Mouse (Mus musculus) cerebellum, postnatal 36 days (tissue): Measurements from ENCODE around the gene Aff3.
A peak's percentile ranks its signal among the peaks of the same experiment; 100 is the strongest.

Experiments used
- DNase-seq, 2 experiments: peaks; one replicate each; pipeline ENCODE4 v3.0.0; 2021 to 2022; ENCODE audit warnings: mixed read lengths in 2 of 2

Aff3 gene

DNA sequence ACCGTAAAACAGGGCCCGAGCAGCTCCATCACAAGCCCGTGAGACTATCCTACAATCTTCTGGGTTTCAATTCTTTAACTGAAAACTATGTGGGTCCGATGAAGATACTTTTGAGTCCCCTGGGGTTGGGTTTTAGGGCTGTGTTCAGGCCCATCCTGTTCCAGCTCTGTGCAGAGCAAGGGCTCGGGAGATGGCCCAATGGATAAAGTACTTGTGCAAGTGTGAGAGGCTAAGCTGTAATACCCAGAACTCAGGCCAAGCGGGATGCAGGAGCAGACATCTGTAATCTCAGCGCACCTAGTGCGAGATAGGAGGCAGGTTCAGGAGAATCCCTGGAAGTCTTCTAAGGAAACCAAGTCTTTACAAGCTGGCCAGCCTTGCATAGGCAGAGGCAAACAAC lies 355.4 kb downstream of the Aff3 start:
- DNase-seq: no peak

GRCm38 (mm10) chr1:38308705-38308996 lies 356.1 kb downstream of the Aff3 start:
- no peak for DNase-seq

GRCm38 (mm10) chr1:38307821-38308704 lies 356.7 kb downstream of the Aff3 start:
- peak; percentile 49 to 51 for DNase-seq

DNA sequence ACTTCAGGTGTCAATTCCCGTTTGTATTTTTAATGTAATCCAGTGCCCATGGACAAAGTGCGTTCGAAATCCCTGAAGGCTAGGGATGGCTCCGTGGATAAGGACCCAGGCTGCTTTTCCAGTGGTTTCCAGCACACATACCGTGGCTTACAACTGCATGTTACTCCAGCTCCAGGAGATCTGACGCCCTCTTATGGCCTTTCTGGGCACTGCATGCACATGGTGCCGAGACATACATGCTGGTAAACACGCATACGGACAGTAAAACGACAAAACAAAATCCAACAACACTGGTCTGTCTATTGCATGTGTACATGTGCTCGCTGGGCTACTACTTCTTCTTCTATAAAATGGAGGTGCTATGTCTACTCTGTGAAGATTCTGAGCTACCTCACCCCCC lies 357.5 kb downstream of the Aff3 start:
- DNase-seq: no peak

GRCm38 (mm10) chr1:38306146-38306545 lies 358.6 kb downstream of the Aff3 start:
- no peak for DNase-seq

DNA sequence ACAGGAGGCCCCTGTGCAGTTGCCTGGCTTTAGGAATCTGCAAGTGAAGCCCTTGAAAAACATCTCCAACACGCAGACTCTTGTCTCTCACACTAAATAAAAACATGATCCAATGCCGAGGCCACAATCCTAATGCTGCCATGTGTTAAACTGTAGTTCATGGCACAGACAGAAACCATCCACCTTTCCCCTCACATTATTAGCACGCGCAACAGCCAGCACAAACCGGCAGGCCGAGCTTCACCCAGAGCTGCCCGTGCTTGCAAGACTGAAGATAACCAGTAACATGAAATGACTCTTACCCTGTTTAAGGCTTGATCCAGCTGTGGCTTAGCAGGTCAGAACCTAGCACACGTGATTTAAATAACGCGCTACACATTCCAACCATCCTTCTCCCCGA lies 360.4 kb downstream of the Aff3 start:
- DNase-seq: no peak

DNA sequence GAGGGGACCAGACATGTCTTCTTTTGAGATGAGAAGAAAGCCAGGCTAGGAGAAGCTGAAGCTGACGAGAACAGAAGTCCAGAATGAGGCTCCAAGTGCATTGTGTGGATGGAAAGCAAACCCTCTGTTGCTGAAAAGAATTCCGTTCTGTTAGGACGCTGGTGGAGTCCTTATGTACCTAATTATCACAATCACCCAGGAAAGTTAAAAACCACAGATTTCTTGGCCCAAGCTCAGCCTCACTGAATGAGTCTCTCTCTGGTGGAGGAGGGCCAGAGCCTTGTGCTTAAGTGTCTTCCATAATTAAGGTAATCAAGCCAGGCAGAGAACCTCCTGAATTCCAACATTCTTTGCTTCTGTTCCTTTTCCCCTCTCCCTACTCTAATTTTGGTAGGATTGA lies 366.5 kb downstream of the Aff3 start:
- no peak for DNase-seq

GRCm38 (mm10) chr1:38294906-38295305 lies 369.8 kb downstream of the Aff3 start:
- DNase-seq: no peak

DNA sequence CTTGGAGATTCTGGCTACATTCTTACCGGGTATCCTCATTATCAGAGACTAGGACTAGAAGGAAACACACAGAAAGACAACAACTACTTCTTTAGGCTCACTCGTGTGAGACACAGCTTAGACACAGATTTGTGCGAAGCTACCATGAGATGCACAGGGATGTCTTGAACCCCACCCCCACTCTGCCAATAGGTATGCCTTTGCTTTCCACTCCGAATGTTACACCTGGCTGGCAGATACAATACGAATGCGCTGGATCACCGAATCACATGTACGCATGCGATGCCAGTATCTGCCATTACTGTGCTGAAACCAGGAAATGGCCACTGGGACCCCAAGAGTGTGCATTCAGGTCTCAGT lies 370.4 kb downstream of the Aff3 start:
- no peak for DNase-seq

GRCm38 (mm10) chr1:38293671-38294335 lies 371.0 kb downstream of the Aff3 start:
- DNase-seq: no peak

DNA sequence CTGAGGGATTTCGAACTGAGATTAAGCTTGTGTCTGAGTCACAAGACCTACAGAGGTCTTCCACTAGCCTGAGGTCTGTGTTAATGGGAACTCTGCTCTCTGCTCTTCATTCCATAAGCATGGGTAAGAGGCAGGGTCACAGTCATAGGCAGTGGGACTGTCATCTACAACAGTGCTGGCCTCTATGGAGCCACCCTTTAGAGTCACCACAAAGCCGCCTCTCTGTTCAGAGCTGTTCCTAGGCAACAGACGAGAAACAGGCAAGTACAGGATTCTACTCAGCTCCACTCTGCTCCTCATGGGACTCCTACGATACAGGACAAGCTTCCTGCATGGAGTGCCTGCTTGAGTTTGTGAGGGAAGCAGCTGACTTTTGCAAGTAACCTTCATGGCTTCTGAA lies 371.9 kb downstream of the Aff3 start:
- no peak for DNase-seq

DNA sequence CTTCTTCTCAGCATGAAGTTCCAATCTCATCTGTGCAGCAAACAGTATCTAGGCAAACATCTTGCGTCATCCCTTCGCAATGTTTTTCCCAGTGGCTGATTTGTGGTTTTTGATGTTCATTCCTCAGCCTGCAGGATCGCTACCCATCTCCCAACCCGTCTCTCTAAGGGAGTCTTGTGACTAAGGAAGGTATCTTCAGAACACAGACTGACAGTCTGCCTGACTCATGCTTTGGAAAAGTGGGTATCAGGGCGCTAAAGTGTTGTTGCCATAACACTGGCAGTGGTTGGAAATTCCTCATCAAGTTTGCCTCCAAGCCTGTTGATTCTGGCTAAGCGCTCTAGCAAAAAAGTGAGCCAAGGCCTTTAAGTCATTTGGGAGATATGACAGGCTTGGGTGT lies 372.8 kb downstream of the Aff3 start:
- DNase-seq: no peak

DNA sequence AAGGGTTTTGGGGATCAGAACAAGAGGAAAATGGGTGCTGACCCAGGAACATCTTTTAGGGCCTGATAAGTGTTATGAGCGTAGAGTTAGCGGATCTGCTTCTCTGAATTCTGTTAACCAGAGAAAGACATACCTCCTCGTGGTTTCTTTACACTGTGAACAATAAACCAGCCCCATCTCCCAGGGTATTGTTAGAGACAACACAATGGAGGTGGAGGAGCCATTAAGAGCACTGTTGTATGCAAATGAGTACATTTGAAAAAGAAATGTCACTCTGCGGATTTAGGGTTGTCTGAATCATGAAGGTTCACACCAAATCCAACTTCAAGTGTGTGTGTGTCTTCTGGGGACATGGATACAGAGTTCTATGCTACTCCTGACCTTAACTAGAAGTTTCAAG lies 373.3 kb downstream of the Aff3 start:
- no peak for DNase-seq

DNA sequence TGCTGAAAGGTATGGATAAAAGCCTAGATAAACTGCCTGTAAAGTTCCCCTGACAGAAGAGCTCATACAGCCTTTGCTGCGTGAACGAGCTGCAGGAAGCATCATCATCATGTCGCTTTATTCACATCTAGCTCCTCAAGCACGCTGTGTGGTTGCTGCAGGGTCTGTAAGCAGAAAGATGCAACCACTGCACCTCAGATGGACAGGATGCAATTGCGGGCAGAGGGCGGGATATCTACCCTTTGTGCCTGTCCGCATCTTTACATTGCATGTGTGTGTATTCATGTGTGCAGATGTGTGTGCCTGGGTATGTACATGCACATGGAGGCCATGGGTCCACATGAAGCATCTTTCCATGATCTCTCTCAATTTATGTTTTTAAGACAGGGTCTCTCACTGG lies 373.9 kb downstream of the Aff3 start:
- DNase-seq: no peak

- DNase-seq: no peak
Measured at GRCm38 (mm10) chr1:38289891-38290290, 374.9 kb downstream of the Aff3 start.

- no peak for DNase-seq
Measured at GRCm38 (mm10) chr1:38288716-38289115, 376.0 kb downstream of the Aff3 start.

- no peak for DNase-seq
Measured at GRCm38 (mm10) chr1:38286551-38286950, 378.2 kb downstream of the Aff3 start.

DNA sequence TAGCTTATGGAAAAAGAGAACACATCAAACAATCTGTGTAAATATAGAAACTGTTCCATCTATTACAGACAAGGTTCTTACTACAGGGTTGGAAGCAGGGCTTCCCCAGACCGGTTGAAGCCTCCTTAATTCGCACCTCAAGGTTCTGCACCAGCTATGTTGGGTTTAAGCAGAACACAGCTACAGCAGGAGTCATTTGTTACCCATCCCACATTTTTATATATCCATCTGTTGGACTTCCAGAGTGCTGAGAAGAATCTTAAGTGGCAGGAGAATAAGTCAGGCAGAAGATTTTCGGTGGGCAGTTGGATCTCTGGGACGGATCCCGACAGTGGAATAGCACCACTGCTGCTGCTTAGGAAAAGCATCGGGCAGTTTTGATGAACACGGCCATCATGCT lies 384.2 kb downstream of the Aff3 start:
- no peak for DNase-seq

- no peak for DNase-seq
Measured at GRCm38 (mm10) chr1:38271312-38271711, 393.4 kb downstream of the Aff3 start.

- no peak for DNase-seq
Measured at GRCm38 (mm10) chr1:38268246-38269042, 396.3 kb downstream of the Aff3 start.

- peak in 1 of 2 experiments; percentile 12 for DNase-seq
Measured at GRCm38 (mm10) chr1:38263251-38263650, 401.5 kb downstream of the Aff3 start.

DNA sequence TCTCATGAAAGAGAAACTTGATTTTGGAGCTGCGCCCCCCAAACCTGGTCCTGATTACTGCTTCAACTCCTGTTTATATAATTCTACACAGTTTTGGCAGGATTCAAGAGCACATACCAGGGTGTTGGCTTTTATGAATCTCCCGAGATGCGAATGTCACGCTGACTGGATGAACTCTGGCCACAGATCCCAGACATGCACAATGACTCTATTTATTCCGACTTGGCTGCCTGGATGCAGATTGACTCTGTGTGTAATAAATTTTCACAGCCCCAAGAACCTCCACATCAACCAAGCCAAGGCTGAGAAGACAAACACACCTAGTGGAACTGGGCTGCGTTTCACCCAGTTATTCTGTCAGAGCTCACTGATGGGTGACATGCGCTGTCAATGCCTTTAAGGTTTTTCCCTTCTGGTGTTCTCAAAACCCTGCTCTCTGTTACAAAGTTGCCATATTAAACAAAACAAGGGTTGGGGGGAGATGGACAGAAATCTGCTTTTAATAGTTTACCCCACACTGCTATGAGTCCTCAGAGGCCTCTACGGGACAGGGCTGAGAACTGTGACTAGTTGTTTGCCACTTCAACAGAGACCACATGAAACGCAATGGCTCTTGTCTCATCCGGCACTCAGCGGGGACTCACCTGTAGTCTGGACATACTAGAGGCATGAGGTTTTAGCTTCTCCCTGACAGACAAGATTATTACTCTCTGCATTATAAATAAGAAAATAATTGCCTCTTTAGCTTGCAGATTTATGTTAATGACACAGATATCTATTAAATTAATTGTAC lies 402.2 kb downstream of the Aff3 start:
- no peak for DNase-seq

- no peak for DNase-seq
Measured at GRCm38 (mm10) chr1:38261076-38261475, 403.7 kb downstream of the Aff3 start.
